Mouse (Mus musculus) E14TG2a.4 (cell line): Measurements from ENCODE around the gene Rbfox1.

Experiments used
- CTCF ChIP-seq: conservative IDR thresholded peaks from 2 replicates; pipeline ENCODE4 v1.5.1; 2014; ENCODE audit warnings: low read length
- POU5F1 ChIP-seq: IDR thresholded peaks from 2 replicates; pipeline ENCODE4 v1.6.1; 2014; ENCODE audit warnings: low read length, borderline replicate concordance

- no peak for TF ChIP-seq CTCF
- no peak for TF ChIP-seq POU5F1
Measured at GRCm38 (mm10) chr16:7050945-7051344, 1165.8 kb downstream of the Rbfox1 start.
